Mouse (Mus musculus) intestine, embryonic 15.5 days (tissue): Measurements from ENCODE around the gene Mtmr12. TPM values are rescaled to one million over a fixed set of nuclear protein-coding genes. Genes with fewer than 3 reads are reported as not detected.
A peak's percentile ranks its signal among the peaks of the same experiment; 100 is the strongest.

Experiments used
- ATAC-seq: fragments of 200-750 bp; cut with Nextera tagmentation; 2 replicates; pipeline ENCODE4 v1.8.0; 2017; ENCODE audit warnings: moderate TSS enrichment, moderate library complexity
- H3K27ac ChIP-seq: fragments of 300-500 bp; sonication (generic); 2 replicates; pipeline ENCODE4 v1.5.1; 2015; ENCODE audit warnings: mild to moderate bottlenecking, inconsistent platforms
- H3K27me3 ChIP-seq: fragments of 300-500 bp; sonication (generic); replicated peaks from 2 replicates; pipeline ENCODE4 v1.6.1; 2015; ENCODE audit warnings: inconsistent platforms
- H3K36me3 ChIP-seq: fragments of 300-500 bp; sonication (generic); 2 replicates; pipeline ENCODE4 v1.6.1; 2015; ENCODE audit warnings: inconsistent platforms
- H3K4me1 ChIP-seq: fragments of 300-500 bp; sonication (generic); replicated peaks from 2 replicates; pipeline ENCODE4 v1.6.1; 2015; ENCODE audit warnings: inconsistent platforms
- H3K4me2 ChIP-seq: fragments of 300-500 bp; sonication (generic); replicated peaks from 2 replicates; pipeline ENCODE4 v1.6.1; 2015; ENCODE audit warnings: mild to moderate bottlenecking, inconsistent platforms
- H3K4me3 ChIP-seq: fragments of 300-500 bp; sonication (generic); replicated peaks from 2 replicates; pipeline ENCODE4 v1.5.1; 2015; ENCODE audit warnings: inconsistent platforms
- H3K9ac ChIP-seq: fragments of 300-500 bp; sonication (generic); 2 replicates; pipeline ENCODE4 v1.6.1; 2015; ENCODE audit warnings: inconsistent platforms
- H3K9me3 ChIP-seq: fragments of 300-500 bp; sonication (generic); 2 replicates; pipeline ENCODE4 v1.6.1; 2016; ENCODE audit warnings: inconsistent platforms
- WGBS: fragments of 180-500 bp; shearing (Covaris S2); methylation state at CpG from one replicate; pipeline ENCODE4 v1.1.7; 2015; 5-methylcytosine and 5-hydroxymethylcytosine counted together
- polyA plus RNA-seq: library from polyadenylated mRNA; unstranded; fragments of >200 nt; fragmentation: Nextera tagmentation; extraction: Ambion mirVana; gene quantifications from 2 replicates; pipeline ENCODE4 v1.2.1, GENCODE M21; 2015

Gene Mtmr12
- polyA plus RNA-seq, 1 experiment from 2014 or later = 16.6 TPM

GRCm38 (mm10) chr15:12229603-12230242, 24.9 kb downstream of the Mtmr12 start:
- Histone ChIP-seq H3K27me3 (no peaks in the 10 kb centered on the region), H3K36me3 (peaks cover 6% of the 10 kb centered on the region; the same call in 1 of the 2 replicates), H3K27ac (0 out of 2 replicates have a peak overlapping the region, but pooled peaks have one; percentile 24), H3K9ac (no peak overlapping the region), H3K9me3 (no peaks in the 10 kb centered on the region), H3K4me2 (no peak overlapping the region), H3K4me1 (peaks cover 23% of the 10 kb centered on the region), H3K4me3 (no peak overlapping the region)
- 65% methylated on average over 10 of the region's 10 CpGs for WGBS
- ATAC-seq = peak; percentile 48

DNA sequence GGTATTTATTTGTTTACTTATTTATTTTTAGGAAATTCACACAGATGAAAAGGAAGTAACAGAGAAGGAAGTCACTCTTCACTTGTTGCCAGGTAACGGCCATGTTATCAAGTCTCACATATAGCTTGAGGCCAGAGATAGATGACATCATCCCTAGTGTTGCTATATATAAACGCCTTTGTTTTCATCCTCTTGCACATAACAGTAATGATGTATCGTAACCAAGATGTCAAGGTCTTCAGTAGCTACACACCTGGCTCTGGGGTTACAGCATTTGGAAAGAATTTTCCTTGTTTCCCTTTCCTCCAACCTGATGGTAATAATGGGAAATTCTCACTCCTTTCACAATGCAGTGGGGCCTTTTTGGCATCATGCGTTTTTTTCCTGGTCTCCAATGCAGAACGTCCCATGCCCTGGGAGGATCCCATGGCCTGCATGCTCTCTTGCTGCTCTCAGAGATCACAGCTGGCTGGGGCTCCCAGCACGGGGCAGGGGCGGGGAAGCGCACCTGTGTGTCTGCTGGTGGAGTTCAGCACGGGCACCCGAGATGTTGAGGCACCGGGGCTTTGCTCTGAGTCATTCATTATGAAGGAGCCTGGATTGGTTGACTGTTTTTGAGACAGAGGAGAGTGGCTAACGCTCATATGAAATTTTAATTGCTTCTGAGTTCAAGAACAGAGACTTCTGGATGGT, 25.6 kb downstream of the Mtmr12 start:
- Histone ChIP-seq H3K9me3 (no peaks in the 10 kb centered on the region), H3K4me2 (no peak overlapping the region), H3K9ac (no peak overlapping the region), H3K36me3 (peaks cover 6% of the 10 kb centered on the region; the same call in 1 of the 2 replicates), H3K4me1 (peaks cover 20% of the 10 kb centered on the region), H3K27me3 (no peaks in the 10 kb centered on the region), H3K27ac (peak overlapping the region; percentile 49; the same call in 1 of the 2 replicates), H3K4me3 (no peak overlapping the region)
- ATAC-seq = peak; percentile 87
- WGBS = 41% methylated on average over 12 of the region's 12 CpGs

- H3K4me3 ChIP-seq = no peak overlapping the region
- H3K27ac ChIP-seq = no peak overlapping the region
Measured at GRCm38 (mm10) chr15:12231462-12231861, 26.6 kb downstream of the Mtmr12 start.

DNA sequence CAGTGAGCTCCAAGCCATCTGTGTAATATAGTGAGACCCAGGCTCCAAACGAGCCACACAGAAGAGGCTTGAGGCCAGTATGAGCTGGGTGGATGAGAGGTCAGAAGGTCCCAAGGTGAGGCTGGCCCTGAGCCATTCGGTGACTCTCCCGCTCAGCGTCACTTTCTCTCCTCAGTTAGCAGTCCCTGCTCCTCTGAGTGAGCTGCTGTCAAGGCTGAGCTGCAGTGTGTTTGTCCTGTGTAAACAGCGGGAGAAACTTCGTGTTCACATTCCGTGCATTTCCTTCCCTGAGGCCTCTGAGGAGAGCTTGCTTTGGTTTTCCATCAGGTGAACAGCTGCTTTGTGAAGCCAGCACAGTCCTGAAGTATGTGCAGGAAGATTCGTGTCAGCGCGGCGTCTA, 27.6 kb downstream of the Mtmr12 start:
- peak overlapping the region; percentile 6; the same call in 1 of the 2 replicates for H3K9ac ChIP-seq
- WGBS = 30% methylated on average over 11 of the region's 11 CpGs
- H3K4me3 ChIP-seq = no peak overlapping the region
- peak; percentile 39 for ATAC-seq
- peaks cover 8% of the 10 kb centered on the region; the same call in 1 of the 2 replicates for H3K36me3 ChIP-seq
- H3K4me1 ChIP-seq = peaks cover 19% of the 10 kb centered on the region
- no peaks in the 10 kb centered on the region for H3K9me3 ChIP-seq
- H3K27ac ChIP-seq = peak overlapping the region; percentile 56
- H3K27me3 ChIP-seq = no peaks in the 10 kb centered on the region
- H3K4me2 ChIP-seq = no peak overlapping the region

More at GRCm38 (mm10) chr15:12231462-12231861, 26.6 kb downstream of the Mtmr12 start:
- ATAC-seq = no peak
- Histone ChIP-seq H3K27me3 (no peaks in the 10 kb centered on the region), H3K4me2 (no peak overlapping the region), H3K9me3 (no peaks in the 10 kb centered on the region), H3K4me1 (peaks cover 19% of the 10 kb centered on the region), H3K9ac (no peak overlapping the region), H3K36me3 (peaks cover 6% of the 10 kb centered on the region; the same call in 1 of the 2 replicates)
- WGBS = 84% methylated on average over 6 of the region's 6 CpGs

DNA sequence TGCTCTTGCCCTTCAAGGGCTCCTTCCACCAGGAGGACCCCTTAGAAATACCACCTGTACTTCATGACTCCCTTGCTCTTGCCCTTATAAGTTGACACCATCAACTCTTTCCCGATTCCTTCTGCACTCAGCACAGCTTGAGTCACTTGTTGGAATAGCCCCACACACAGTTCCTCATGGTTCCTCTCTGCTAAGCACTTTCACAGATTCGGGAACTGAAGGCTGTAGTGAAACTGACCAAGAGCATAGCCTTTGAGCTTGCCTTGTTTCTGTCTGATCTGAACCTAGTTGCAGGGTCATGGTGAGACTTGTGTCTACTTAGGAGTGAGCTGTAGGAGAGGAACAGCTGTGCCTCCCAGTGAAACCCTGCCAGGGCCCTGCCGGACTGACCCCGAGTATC, 28.2 kb downstream of the Mtmr12 start:
- Histone ChIP-seq H3K9me3 (no peaks in the 10 kb centered on the region), H3K4me2 (no peak overlapping the region), H3K4me1 (peaks cover 19% of the 10 kb centered on the region), H3K9ac (no peak overlapping the region), H3K36me3 (peaks cover 13% of the 10 kb centered on the region; the same call in 1 of the 2 replicates), H3K27me3 (no peaks in the 10 kb centered on the region), H3K4me3 (no peak overlapping the region), H3K27ac (no peak overlapping the region)
- no peak for ATAC-seq
- WGBS = 85% methylated on average over 4 of the region's 4 CpGs

DNA sequence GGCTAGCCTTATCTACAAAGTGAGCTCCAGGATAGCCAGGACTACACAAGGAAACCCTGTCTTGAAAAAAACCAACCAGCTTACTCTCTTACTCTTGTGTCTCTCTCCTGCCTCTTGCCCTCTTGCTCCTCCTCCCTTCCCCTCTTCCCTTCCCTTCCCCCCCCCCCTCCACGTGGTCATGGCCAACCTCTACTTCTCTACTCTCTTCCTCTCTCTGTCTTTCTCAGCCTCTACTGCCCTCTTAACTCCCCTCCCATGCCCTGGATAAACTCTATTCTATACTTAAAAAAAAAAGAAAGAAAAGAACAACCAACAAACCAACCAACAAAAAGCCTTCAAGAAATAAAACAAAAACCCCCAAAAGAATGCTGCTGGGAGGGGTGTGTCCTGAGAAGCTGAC, 30.7 kb downstream of the Mtmr12 start:
- H3K4me3 ChIP-seq = no peak overlapping the region
- ATAC-seq = no peak

DNA sequence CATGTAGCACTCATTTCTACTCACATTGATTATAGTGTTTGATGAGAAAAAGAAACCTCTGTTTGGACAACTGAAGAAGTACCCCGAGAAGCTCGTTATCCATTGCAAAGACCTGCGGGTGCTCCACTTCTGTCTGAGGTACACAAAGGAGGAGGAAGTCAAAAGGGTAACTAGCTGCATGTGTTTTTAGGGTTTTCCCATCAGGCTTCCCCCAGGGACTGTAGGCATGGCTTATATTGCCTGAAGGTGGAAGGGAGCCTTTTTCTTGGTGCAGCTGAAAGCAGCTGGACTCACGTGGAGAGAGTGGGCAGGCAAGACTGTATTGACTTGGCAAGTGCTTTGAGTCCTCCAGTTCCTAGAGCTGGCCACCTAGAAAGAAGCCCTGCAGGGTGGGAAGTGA, 31.2 kb downstream of the Mtmr12 start:
- H3K9ac ChIP-seq = no peak overlapping the region
- no peak overlapping the region for H3K4me2 ChIP-seq
- H3K9me3 ChIP-seq = no peaks in the 10 kb centered on the region
- H3K27me3 ChIP-seq = no peaks in the 10 kb centered on the region
- WGBS = 82% methylated on average over 4 of the region's 4 CpGs
- H3K4me1 ChIP-seq = peaks cover 11% of the 10 kb centered on the region; the same call in 1 of the 2 replicates
- no peak for ATAC-seq
- H3K36me3 ChIP-seq = peaks cover 21% of the 10 kb centered on the region
- no peak overlapping the region for H3K27ac ChIP-seq
- no peak overlapping the region for H3K4me3 ChIP-seq

More for the DNA sequence above, 30.7 kb downstream of the Mtmr12 start:
- 58% methylated on average over 1 of the region's 1 CpGs for whole genome bisulfite sequencing
- H3K4me1 ChIP-seq = peaks cover 13% of the 10 kb centered on the region
- no peak overlapping the region for H3K27ac ChIP-seq
- no peaks in the 10 kb centered on the region for H3K9me3 ChIP-seq
- no peak overlapping the region for H3K9ac ChIP-seq
- peaks cover 21% of the 10 kb centered on the region for H3K36me3 ChIP-seq
- no peaks in the 10 kb centered on the region for H3K27me3 ChIP-seq
- no peak overlapping the region for H3K4me2 ChIP-seq

- 80% methylated on average over 2 of the region's 2 CpGs for WGBS
- H3K27me3 ChIP-seq = no peaks in the 10 kb centered on the region
- no peak for ATAC-seq
- no peak overlapping the region for H3K4me2 ChIP-seq
- peaks cover 21% of the 10 kb centered on the region for H3K36me3 ChIP-seq
- peaks cover 9% of the 10 kb centered on the region; the same call in 1 of the 2 replicates for H3K4me1 ChIP-seq
- no peak overlapping the region for H3K27ac ChIP-seq
- no peak overlapping the region for H3K4me3 ChIP-seq
- H3K9me3 ChIP-seq = no peaks in the 10 kb centered on the region
- H3K9ac ChIP-seq = no peak overlapping the region
Measured at GRCm38 (mm10) chr15:12236961-12237360, 32.1 kb downstream of the Mtmr12 start.

DNA sequence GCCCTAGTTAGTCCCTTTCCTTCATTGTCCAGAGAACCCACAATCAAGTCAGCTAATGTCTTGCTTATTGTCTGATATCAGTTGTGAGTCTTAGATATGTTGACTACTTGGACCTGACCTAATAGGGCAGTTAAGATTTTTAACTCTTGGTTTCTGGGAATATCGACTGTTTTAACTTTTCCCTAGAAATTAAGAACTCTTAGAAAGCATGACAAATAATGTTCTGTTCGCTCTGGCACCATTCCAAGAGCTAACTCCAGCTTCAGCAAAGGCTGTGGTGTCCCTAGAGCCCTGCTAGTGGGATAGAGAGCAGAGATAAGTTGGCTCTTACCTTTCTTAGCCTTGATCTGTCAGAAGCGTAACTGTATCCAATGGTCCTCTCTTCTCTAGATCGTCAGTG, 32.7 kb downstream of the Mtmr12 start:
- Histone ChIP-seq H3K4me1 (peaks cover 3% of the 10 kb centered on the region; the same call in 1 of the 2 replicates), H3K36me3 (peaks cover 21% of the 10 kb centered on the region), H3K4me2 (no peak overlapping the region), H3K27ac (no peak overlapping the region), H3K9me3 (no peaks in the 10 kb centered on the region), H3K9ac (no peak overlapping the region), H3K27me3 (no peaks in the 10 kb centered on the region), H3K4me3 (no peak overlapping the region)
- 65% methylated on average over 4 of the region's 4 CpGs for WGBS
- ATAC-seq = no peak

DNA sequence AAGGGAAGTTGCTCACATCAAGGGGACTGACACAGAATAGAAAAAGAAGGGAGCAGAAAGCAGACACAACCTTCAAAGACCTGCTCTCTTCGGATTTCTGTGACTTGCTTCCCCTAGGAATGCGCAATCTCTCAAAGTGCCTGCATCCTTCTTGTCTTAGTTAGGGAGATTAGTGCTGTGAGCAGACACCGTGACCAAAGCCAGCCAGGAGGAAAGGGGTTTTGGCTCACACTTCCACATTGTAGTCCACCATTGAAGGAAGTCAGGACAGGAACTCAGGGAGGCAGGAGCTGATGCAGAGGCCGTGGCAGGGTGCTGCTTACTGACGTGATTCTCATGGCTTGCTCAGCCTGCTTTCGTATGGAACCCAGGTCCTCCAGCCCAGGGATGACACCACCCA, 33.5 kb downstream of the Mtmr12 start:
- Histone ChIP-seq H3K27me3 (no peaks in the 10 kb centered on the region), H3K36me3 (peaks cover 18% of the 10 kb centered on the region), H3K9me3 (no peaks in the 10 kb centered on the region), H3K4me2 (no peak overlapping the region), H3K27ac (no peak overlapping the region), H3K4me3 (no peak overlapping the region), H3K4me1 (no peaks in the 10 kb centered on the region), H3K9ac (no peak overlapping the region)
- no peak for ATAC-seq
- WGBS = 85% methylated on average over 6 of the region's 6 CpGs

DNA sequence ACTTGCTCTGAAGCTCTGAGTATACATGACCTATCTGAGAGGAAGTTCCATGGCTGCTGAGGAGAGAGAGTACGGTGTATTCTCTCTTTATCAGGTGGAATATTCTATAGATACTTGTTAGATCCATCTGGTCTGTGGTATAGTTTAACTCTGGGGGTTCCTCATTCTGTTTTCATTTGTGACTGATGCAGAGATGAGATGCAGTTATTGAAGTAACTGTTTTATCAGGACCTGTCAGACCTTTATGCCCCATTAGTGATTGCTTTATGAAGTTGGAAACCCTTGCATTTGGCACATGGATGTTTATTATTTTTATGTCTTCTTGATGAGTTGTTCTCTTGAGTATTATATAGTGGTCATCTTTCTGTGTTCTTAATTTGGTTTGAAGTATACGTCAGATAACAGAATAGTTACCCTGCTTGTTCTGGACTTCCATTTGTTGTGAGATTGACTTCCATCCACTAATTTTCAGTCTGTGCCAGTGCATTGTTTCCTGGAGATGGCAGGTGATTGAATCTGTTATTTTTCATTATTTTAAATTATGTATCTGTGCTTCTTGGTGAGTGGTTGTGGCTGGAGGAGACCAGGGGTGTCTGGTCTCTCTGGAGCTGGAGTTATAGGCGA, 36.0 kb downstream of the Mtmr12 start:
- Histone ChIP-seq H3K27ac (no peak overlapping the region), H3K4me1 (no peaks in the 10 kb centered on the region), H3K4me3 (no peak overlapping the region), H3K9me3 (no peaks in the 10 kb centered on the region), H3K27me3 (no peaks in the 10 kb centered on the region), H3K36me3 (peaks cover 15% of the 10 kb centered on the region), H3K4me2 (no peak overlapping the region), H3K9ac (no peak overlapping the region)
- no peak for ATAC-seq
- 96% methylated on average over 3 of the region's 3 CpGs for WGBS

DNA sequence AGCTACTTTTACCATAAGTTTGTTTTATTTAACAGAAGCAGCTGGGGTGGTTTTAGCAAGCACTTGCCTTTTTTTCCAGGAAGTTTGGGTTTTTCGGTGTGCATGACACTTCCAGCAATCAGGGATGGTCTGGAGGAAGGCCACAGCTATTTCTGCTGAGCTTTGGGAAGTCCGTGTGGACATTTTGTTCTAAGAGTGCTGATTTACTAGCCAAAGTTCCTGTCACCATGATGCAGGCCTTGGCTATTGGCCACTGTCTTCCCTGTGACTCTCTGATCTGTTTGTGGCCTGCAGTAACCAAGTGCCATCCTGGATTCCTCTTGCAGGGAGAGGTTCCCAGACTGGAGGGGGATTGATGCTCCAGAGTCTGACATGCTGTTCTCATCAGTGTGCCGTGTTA, 39.0 kb downstream of the Mtmr12 start:
- Histone ChIP-seq H3K9ac (no peak overlapping the region), H3K36me3 (peaks cover 6% of the 10 kb centered on the region), H3K4me2 (no peak overlapping the region), H3K4me1 (0 out of 2 replicates have a peak, but pooled peaks cover 3% of the 10 kb centered on the region), H3K27ac (no peak overlapping the region), H3K27me3 (no peaks in the 10 kb centered on the region), H3K9me3 (no peaks in the 10 kb centered on the region), H3K4me3 (no peak overlapping the region)
- WGBS = 68% methylated on average over 3 of the region's 3 CpGs
- ATAC-seq = no peak
